Mouse (Mus musculus) kidney, postnatal 0 days (tissue): ENCODE data around the gene Rbpms2. TPM values are rescaled to one million over a fixed set of nuclear protein-coding genes. Genes with fewer than 3 reads are reported as not detected.
A peak's percentile ranks its signal among the peaks of the same experiment; 100 is the strongest.
"Not testable (repeated sequence)": the region's sequence is repeated elsewhere in the genome, so short reads cannot be mapped to it uniquely, and the experiment has no call there.

Experiments used
- ATAC-seq: fragments of 200-750 bp; cut with Nextera tagmentation; replicated peaks from 2 replicates; pipeline ENCODE4 v1.8.0; 2017; ENCODE audit warnings: low read depth, moderate number of reproducible peaks, moderate TSS enrichment, moderate library complexity; ENCODE audit not compliant: low FRiP score
- DNase-seq: peaks from one replicate; pipeline ENCODE4 v3.0.0-alpha.2; 2016; ENCODE audit warnings: low spot score
- H3K27ac ChIP-seq: fragments of 300-500 bp; sonication (generic); 2 replicates; pipeline ENCODE4 v1.5.1; 2014; ENCODE audit warnings: mild to moderate bottlenecking
- H3K27me3 ChIP-seq: fragments of 300-500 bp; sonication (generic); 2 replicates; pipeline ENCODE4 v1.6.1; 2014; ENCODE audit warnings: low read length, mixed read lengths; ENCODE audit not compliant: insufficient read depth
- H3K36me3 ChIP-seq: fragments of 300-500 bp; sonication (generic); 2 replicates; pipeline ENCODE4 v1.6.1; 2014; ENCODE audit warnings: low read length, mixed read lengths; ENCODE audit not compliant: insufficient read depth
- H3K4me1 ChIP-seq: fragments of 300-500 bp; sonication (generic); replicated peaks from 2 replicates; pipeline ENCODE4 v1.6.1; 2014; ENCODE audit warnings: antibody characterized with exemption, low read length, mixed read lengths; ENCODE audit not compliant: insufficient read depth
- H3K4me2 ChIP-seq: fragments of 300-500 bp; sonication (generic); 2 replicates; pipeline ENCODE4 v1.6.1; 2014; ENCODE audit warnings: mild to moderate bottlenecking, low read length, moderate library complexity, mixed read lengths
- H3K4me3 ChIP-seq: fragments of 300-500 bp; sonication (generic); replicated peaks from 2 replicates; pipeline ENCODE4 v1.5.1; 2014; ENCODE audit warnings: low read depth, low read length
- H3K9ac ChIP-seq: fragments of 300-500 bp; sonication (generic); 2 replicates; pipeline ENCODE4 v1.6.1; 2014; ENCODE audit warnings: low read depth, low read length
- H3K9me3 ChIP-seq: fragments of 300-500 bp; sonication (generic); replicated peaks from 2 replicates; pipeline ENCODE4 v1.6.1; 2016; ENCODE audit warnings: low read length, inconsistent platforms, mixed read lengths
- CTCF ChIP-seq: IDR thresholded peaks from 2 replicates; pipeline ENCODE4 v1.5.1; 2016; ENCODE audit warnings: antibody characterized with exemption, low read depth, mild to moderate bottlenecking, moderate library complexity
- WGBS: fragments of 180-500 bp; shearing (Covaris S2); extraction: QIAGEN DNeasy Blood & Tissue Kit; methylation state at CpG from one replicate; pipeline ENCODE4 v1.1.7; 2014; 5-methylcytosine and 5-hydroxymethylcytosine counted together
- polyA plus RNA-seq: library from polyadenylated mRNA; unstranded; fragments of >200 nt; fragmentation: Nextera tagmentation; extraction: Ambion mirVana; gene quantifications from 2 replicates; pipeline ENCODE4 v1.2.1, GENCODE M21; 2015

Rbpms2 gene
- polyA plus RNA-seq, 1 experiment from 2014 or later, result 38.6 TPM

DNA sequence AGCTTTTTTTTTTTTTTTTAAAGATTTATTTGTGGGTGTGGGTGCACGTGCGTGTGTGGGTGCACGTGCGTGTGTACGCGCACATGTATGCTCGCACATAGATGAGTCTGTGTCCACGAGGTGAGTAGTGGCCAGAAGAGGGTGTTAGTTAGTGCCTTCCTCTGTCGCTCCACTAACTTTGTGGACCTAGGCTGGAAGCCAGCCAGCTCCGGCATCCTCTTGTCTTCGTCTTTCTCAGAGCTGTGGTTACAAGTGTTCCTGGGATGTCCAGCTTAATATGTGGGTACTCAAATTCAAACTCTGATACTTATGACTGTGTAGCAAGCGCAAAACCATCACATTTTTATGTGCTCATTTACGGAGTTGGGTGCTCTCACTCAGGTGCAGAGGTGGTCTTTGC, 19.3 kb downstream of the Rbpms2 start:
- DNase-seq (no peak), ATAC-seq (no peak)
- H3K27ac ChIP-seq, result no peak overlapping the region
- H3K36me3 ChIP-seq, result no peaks in the 10 kb centered on the region
- no peaks in the 10 kb centered on the region for H3K9me3 ChIP-seq
- no peak overlapping the region for H3K4me3 ChIP-seq
- H3K27me3 ChIP-seq, result no peaks in the 10 kb centered on the region
- TF ChIP-seq CTCF, result no peak
- no peak overlapping the region for H3K9ac ChIP-seq
- H3K4me1 ChIP-seq, result no peaks in the 10 kb centered on the region; the same call in 1 of the 2 replicates
- 92% methylated on average over 13 of the region's 13 CpGs for WGBS
- no peak overlapping the region for H3K4me2 ChIP-seq

DNA sequence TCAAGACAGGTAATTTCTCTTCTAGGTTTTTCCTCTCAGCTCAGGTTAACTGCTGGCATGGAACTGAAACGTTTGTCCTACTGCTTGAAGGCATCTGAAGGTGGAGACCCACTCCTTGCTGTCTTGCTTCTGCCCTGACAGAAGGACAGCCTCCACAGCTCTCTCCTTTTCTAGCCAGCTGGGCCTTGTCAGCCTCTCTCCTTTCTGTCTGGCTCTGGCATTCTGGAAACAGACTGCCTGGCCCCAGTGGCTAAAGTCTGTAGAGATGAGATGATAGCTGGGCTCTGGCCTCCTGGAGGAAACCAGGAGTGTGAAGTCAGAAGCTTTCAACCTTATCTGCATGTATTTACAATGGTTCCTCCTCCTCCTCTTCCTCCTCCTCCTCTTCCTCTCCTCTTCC, 20.5 kb downstream of the Rbpms2 start:
- peak; percentile 65 for DNase-seq
- ATAC-seq, result no peak

DNA sequence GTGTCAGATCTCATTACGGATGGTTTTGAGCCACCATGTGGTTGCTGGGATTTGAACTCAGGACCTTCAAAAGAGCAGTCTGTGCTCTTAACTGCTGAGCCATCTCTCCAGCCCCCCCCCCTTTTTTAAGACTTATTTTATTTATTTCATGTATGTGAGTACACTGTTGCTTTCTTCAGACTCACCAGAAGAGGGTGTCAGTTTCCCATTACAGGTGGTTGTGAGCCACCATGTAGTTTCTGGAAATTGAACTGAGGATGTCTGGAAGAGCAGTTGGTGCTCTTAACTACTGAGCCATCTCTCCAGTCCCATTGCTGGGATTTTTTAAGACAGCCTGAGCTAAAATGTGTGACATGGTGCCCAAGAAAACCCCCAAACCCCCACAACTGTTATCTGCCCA, 22.5 kb downstream of the Rbpms2 start:
- not testable (repeated sequence) for H3K4me1 ChIP-seq, H3K27me3 ChIP-seq, H3K4me2 ChIP-seq, H3K27ac ChIP-seq, H3K4me3 ChIP-seq, H3K9me3 ChIP-seq, ATAC-seq, H3K9ac ChIP-seq, DNase-seq, H3K36me3 ChIP-seq
- peak; percentile 49 for TF ChIP-seq CTCF
- 96% methylated on average over 1 of the region's 1 CpGs for WGBS

More for the DNA sequence above, 20.5 kb downstream of the Rbpms2 start:
- no peak for TF ChIP-seq CTCF
- no peaks in the 10 kb centered on the region; the same call in 1 of the 2 replicates for H3K4me1 ChIP-seq
- WGBS, result 4% methylated on average over 1 of the region's 1 CpGs
- peak overlapping the region; percentile 60 for H3K27ac ChIP-seq
- H3K9me3 ChIP-seq, result no peaks in the 10 kb centered on the region
- H3K4me3 ChIP-seq, result no peak overlapping the region
- H3K9ac ChIP-seq, result no peak overlapping the region
- no peak overlapping the region for H3K4me2 ChIP-seq
- no peaks in the 10 kb centered on the region for H3K27me3 ChIP-seq
- H3K36me3 ChIP-seq, result no peaks in the 10 kb centered on the region

DNA sequence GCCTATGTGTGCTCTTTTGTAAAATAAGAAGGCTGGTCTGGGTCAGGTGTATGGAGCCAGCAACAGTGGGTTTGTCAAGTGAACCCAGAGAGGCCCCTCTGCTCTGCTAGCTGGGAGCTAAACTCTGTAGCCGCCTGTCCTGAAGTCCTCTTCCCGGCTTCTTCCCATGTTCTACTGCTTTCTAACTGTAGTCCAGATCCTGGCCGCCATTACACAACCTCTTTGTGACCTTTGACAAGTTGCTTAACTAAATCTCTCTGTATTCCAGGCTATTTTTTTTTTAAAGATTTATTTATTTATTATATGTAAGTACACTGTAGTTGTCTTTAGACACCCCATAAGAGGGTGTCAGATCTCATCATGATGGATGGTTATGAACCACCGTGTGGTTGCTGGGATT, 24.3 kb downstream of the Rbpms2 start:
- TF ChIP-seq CTCF, result no peak
- H3K4me1 ChIP-seq, result no peaks in the 10 kb centered on the region; the same call in 1 of the 2 replicates
- ATAC-seq (no peak), DNase-seq (no peak)
- H3K36me3 ChIP-seq, result no peaks in the 10 kb centered on the region
- 84% methylated on average over 4 of the region's 4 CpGs for WGBS
- H3K9me3 ChIP-seq, result no peaks in the 10 kb centered on the region
- no peak overlapping the region for H3K4me2 ChIP-seq
- no peaks in the 10 kb centered on the region for H3K27me3 ChIP-seq
- no peak overlapping the region for H3K4me3 ChIP-seq
- H3K9ac ChIP-seq, result no peak overlapping the region
- no peak overlapping the region for H3K27ac ChIP-seq

DNA sequence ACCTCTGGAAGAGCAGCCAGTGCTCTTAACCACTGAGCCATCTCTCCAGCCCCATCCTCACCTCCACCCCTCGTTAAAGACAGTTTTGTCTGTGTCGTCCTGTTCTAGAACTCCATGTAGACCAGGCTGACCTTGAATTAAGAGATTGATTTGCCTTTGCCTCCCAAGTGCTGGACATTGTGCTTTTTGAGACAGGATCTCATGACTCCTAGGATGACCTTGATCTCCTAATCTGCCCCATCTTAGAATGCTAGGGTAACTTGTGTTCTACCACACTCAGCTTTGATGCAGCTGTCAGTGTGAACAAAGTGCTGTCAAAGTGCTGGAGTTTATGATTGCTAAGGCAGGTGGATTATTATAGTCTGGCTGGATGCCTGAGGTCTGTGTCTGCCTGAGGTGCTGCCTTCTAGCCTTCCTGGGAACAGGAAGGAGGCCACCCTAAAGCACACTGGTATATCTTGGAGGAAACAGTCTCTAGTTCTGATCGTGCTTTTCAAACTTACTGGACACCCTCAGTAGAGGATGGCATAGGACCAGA, 25.3 kb downstream of the Rbpms2 start:
- Histone ChIP-seq H3K4me2 (no peak overlapping the region), H3K4me1 (no peaks in the 10 kb centered on the region; the same call in 1 of the 2 replicates), H3K9ac (no peak overlapping the region), H3K9me3 (no peaks in the 10 kb centered on the region), H3K27me3 (no peaks in the 10 kb centered on the region), H3K27ac (no peak overlapping the region), H3K36me3 (no peaks in the 10 kb centered on the region), H3K4me3 (no peak overlapping the region)
- no peak for TF ChIP-seq CTCF
- WGBS, result 83% methylated on average over 3 of the region's 3 CpGs
- ATAC-seq (no peak), DNase-seq (no peak)

DNA sequence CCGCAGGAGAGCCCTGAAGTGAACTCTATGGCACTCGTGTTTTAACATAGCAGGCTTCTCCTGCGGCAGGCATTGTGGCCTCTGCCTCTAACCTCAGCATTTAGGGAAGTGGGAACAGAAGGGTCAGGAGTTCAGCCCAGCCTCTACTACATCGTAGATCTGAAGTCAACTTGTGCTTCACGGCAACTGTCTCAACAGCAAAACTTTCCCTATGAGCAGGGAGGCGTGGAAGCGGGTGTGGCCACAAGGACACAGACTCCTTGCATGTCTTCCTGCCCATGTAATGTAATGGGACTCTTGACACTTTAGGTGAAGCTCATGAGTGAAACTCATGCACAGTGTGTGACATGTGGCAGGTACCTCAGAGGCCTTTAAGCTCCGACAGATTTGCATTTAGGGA, 26.1 kb downstream of the Rbpms2 start:
- no peak overlapping the region for H3K4me2 ChIP-seq
- 75% methylated on average over 8 of the region's 8 CpGs for WGBS
- no peaks in the 10 kb centered on the region for H3K27me3 ChIP-seq

DNA sequence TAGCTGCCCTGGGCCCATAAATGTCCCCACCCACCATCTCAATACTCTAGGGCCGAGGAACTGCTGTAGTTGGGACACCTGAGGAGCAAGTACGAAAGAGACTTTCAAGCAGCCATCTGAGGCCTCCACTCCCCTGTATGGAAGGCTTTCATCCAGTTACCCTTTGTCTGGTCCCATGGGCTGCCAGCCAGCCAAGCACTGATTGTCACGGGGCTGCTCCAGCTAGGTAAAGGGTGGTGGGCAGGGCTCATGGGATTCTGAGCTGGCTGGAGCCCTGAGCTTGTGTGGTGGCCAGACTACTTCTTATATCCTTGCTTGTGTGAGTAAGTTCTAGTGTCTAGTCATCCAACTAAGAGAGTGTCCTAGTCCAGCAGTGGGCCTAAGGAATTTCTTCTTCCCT, 27.8 kb downstream of the Rbpms2 start:
- no peaks in the 10 kb centered on the region for H3K36me3 ChIP-seq
- H3K27me3 ChIP-seq, result no peaks in the 10 kb centered on the region
- no peaks in the 10 kb centered on the region for H3K9me3 ChIP-seq
- H3K4me2 ChIP-seq, result no peak overlapping the region
- no peak overlapping the region for H3K27ac ChIP-seq
- no peaks in the 10 kb centered on the region for H3K4me1 ChIP-seq
- TF ChIP-seq CTCF, result no peak
- ATAC-seq, result no peak
- no peak overlapping the region for H3K9ac ChIP-seq
- H3K4me3 ChIP-seq, result no peak overlapping the region
- WGBS, result 89% methylated on average over 3 of the region's 3 CpGs
- DNase-seq, result no peak

More for the DNA sequence above, 26.1 kb downstream of the Rbpms2 start:
- Histone ChIP-seq H3K36me3 (no peaks in the 10 kb centered on the region), H3K27ac (no peak overlapping the region), H3K4me1 (no peaks in the 10 kb centered on the region), H3K4me3 (no peak overlapping the region), H3K9ac (no peak overlapping the region), H3K9me3 (no peaks in the 10 kb centered on the region)
- DNase-seq, result no peak
- ATAC-seq, result no peak
- no peak for TF ChIP-seq CTCF
